Mouse (Mus musculus) MEL (cell line): ENCODE data around the gene Phf13. TPM values are rescaled to one million over a fixed set of nuclear protein-coding genes. Genes with fewer than 3 reads are reported as not detected.

Experiments
- DNase-seq: peaks from one replicate; pipeline ENCODE4 v3.0.0; 2011; ENCODE audit warnings: low read depth, low spot score
- H3K27ac ChIP-seq: 2 replicates; pipeline ENCODE4 v1.5.1; 2012; ENCODE audit warnings: low read depth, mild to moderate bottlenecking, control low read depth, low read length, moderate library complexity; ENCODE audit not compliant: control insufficient read depth
- H3K27me3 ChIP-seq, 2 experiments: fragments of 150-350 bp in 1 of 2; sonication (generic) in 1 of 2; 2 replicates each; pipeline ENCODE4 v1.6.1; 2012; ENCODE audit warnings: low read length in 2 of 2, mild to moderate bottlenecking in 2 of 2, improper control_type of control experiment in 1 of 2, moderate library complexity in 1 of 2; ENCODE audit not compliant: insufficient read depth in 2 of 2, control insufficient read depth in 1 of 2
- H3K36me3 ChIP-seq, 2 experiments: 2 replicates each; pipeline ENCODE4 v1.6.1; 2012 to 2014; ENCODE audit warnings: low read length in 2 of 2, improper control_type of control experiment in 1 of 2, inconsistent platforms in 1 of 2, mild to moderate bottlenecking in 1 of 2; ENCODE audit not compliant: insufficient read depth in 2 of 2, control insufficient read depth in 1 of 2
- H3K4me1 ChIP-seq, 2 experiments: fragments of 150-350 bp in 1 of 2; sonication (generic) in 1 of 2; 2 replicates each; pipeline ENCODE4 v1.6.1; 2012; ENCODE audit warnings: low read length in 2 of 2, improper control_type of control experiment in 1 of 2, mild to moderate bottlenecking in 1 of 2; ENCODE audit not compliant: insufficient read depth in 2 of 2, control insufficient read depth in 1 of 2
- H3K4me3 ChIP-seq, 2 experiments: fragments of 150-350 bp in 1 of 2; sonication (generic) in 1 of 2; 2 replicates each; pipeline ENCODE4 v1.5.1; 2012; ENCODE audit warnings: low read depth in 2 of 2, low read length in 2 of 2, mild to moderate bottlenecking in 2 of 2, moderate library complexity in 2 of 2, control low read depth in 1 of 2, improper control_type of control experiment in 1 of 2; ENCODE audit not compliant: control insufficient read depth in 1 of 2, insufficient read depth in 1 of 2
- H3K79me2 ChIP-seq: 2 replicates; pipeline ENCODE4 v1.6.1; 2012; ENCODE audit warnings: mild to moderate bottlenecking, low read length, moderate library complexity; ENCODE audit not compliant: control insufficient read depth, poor library complexity, insufficient read depth
- H3K9ac ChIP-seq: 2 replicates; pipeline ENCODE4 v1.6.1; 2012; ENCODE audit warnings: low read depth, mild to moderate bottlenecking, control low read depth, low read length, moderate library complexity; ENCODE audit not compliant: control insufficient read depth, poor library complexity, severe bottlenecking
- H3K9me3 ChIP-seq: fragments of 150-350 bp; sonication (generic); replicated peaks from 2 replicates; pipeline ENCODE4 v1.6.1; 2012; ENCODE audit warnings: mild to moderate bottlenecking, low read length, improper control_type of control experiment, moderate library complexity; ENCODE audit not compliant: insufficient read depth
- CHD2 ChIP-seq: IDR thresholded peaks from 2 replicates; pipeline ENCODE4 v1.6.1; 2011; ENCODE audit warnings: low read length, improper control_type of control experiment
- CTCF ChIP-seq, 3 experiments: IDR thresholded peaks in 2 of 3; conservative IDR thresholded peaks in 1 of 3; 2 replicates each; pipeline ENCODE4 v1.5.1; 2011 to 2012; ENCODE audit warnings: low read length in 3 of 3, low read depth in 2 of 3, mild to moderate bottlenecking in 2 of 3, improper control_type of control experiment in 1 of 3, inconsistent platforms in 1 of 3, mixed read lengths in 1 of 3, moderate library complexity in 1 of 3; ENCODE audit not compliant: control insufficient read depth in 1 of 3, insufficient read depth in 1 of 3, poor library complexity in 1 of 3, severe bottlenecking in 1 of 3
- E2F4 ChIP-seq: IDR thresholded peaks from 2 replicates; pipeline ENCODE4 v1.6.1; 2011; ENCODE audit warnings: low read depth, low read length, improper control_type of control experiment, borderline replicate concordance
- ELF1 ChIP-seq: IDR thresholded peaks from 2 replicates; pipeline ENCODE4 v1.6.1; 2014; ENCODE audit warnings: low read depth, mild to moderate bottlenecking, inconsistent platforms, low read length, improper control_type of control experiment, moderate library complexity
- EP300 ChIP-seq, 2 experiments: IDR thresholded peaks; 2 replicates each; pipeline ENCODE4 v1.6.1; 2011; ENCODE audit warnings: improper control_type of control experiment in 2 of 2, low read length in 2 of 2, low read depth in 1 of 2, mild to moderate bottlenecking in 1 of 2
- GABPA ChIP-seq: IDR thresholded peaks from 2 replicates; pipeline ENCODE4 v1.6.1; 2012; ENCODE audit warnings: low read depth, mild to moderate bottlenecking, inconsistent platforms, low read length, improper control_type of control experiment, moderate library complexity
- GATA1 ChIP-seq: IDR thresholded peaks from 2 replicates; pipeline ENCODE4 v1.6.1; 2011; ENCODE audit warnings: low read depth, low read length, improper control_type of control experiment
- KAT2A ChIP-seq: conservative IDR thresholded peaks from 2 replicates; pipeline ENCODE4 v1.6.1; 2012; ENCODE audit warnings: low read depth, low read length, improper control_type of control experiment, inconsistent platforms
- MAX ChIP-seq: IDR thresholded peaks from 2 replicates; pipeline ENCODE4 v1.6.1; 2011; ENCODE audit warnings: low read length, improper control_type of control experiment
- MEF2A ChIP-seq: IDR thresholded peaks from 2 replicates; pipeline ENCODE4 v1.6.1; 2014; ENCODE audit warnings: low read depth, mild to moderate bottlenecking, inconsistent platforms, low read length, improper control_type of control experiment; ENCODE audit not compliant: poor library complexity, insufficient replicate concordance, severe bottlenecking; ENCODE audit errors: extremely low read depth
- MXI1 ChIP-seq: IDR thresholded peaks from 2 replicates; pipeline ENCODE4 v1.6.1; 2011; ENCODE audit warnings: mild to moderate bottlenecking, low read depth, low read length, improper control_type of control experiment
- NELFE ChIP-seq: IDR thresholded peaks from 2 replicates; pipeline ENCODE4 v1.6.1; 2011; ENCODE audit warnings: low read depth, low read length, improper control_type of control experiment
- NRF1 ChIP-seq: IDR thresholded peaks from 2 replicates; pipeline ENCODE4 v1.6.1; 2014; ENCODE audit warnings: low read depth, mild to moderate bottlenecking, inconsistent platforms, low read length, improper control_type of control experiment, moderate library complexity; ENCODE audit not compliant: poor library complexity, insufficient read depth, severe bottlenecking
- POLR2A ChIP-seq, 2 experiments: IDR thresholded peaks; 2 replicates each; pipeline ENCODE4 v1.6.1; 2011 to 2012; ENCODE audit warnings: low read length in 2 of 2, mild to moderate bottlenecking in 2 of 2, control low read depth in 1 of 2, improper control_type of control experiment in 1 of 2, low read depth in 1 of 2, moderate library complexity in 1 of 2; ENCODE audit not compliant: control insufficient read depth in 1 of 2, insufficient read depth in 1 of 2, poor library complexity in 1 of 2
- POLR2AphosphoS2 ChIP-seq: IDR thresholded peaks from 2 replicates; pipeline ENCODE4 v1.6.1; 2011; ENCODE audit warnings: low read length, improper control_type of control experiment
- RAD21 ChIP-seq: IDR thresholded peaks from 2 replicates; pipeline ENCODE4 v1.6.1; 2011; ENCODE audit warnings: mild to moderate bottlenecking, low read depth, low read length, improper control_type of control experiment
- SIN3A ChIP-seq: IDR thresholded peaks from 2 replicates; pipeline ENCODE4 v1.6.1; 2012; ENCODE audit warnings: low read length, improper control_type of control experiment, inconsistent platforms
- SMC3 ChIP-seq: IDR thresholded peaks from 2 replicates; pipeline ENCODE4 v1.6.1; 2011; ENCODE audit warnings: low read depth, low read length, improper control_type of control experiment
- TAL1 ChIP-seq: IDR thresholded peaks from 2 replicates; pipeline ENCODE4 v1.6.1; 2012; ENCODE audit warnings: mild to moderate bottlenecking, inconsistent platforms, low read length, moderate library complexity, mixed read lengths
- TCF12 ChIP-seq: IDR thresholded peaks from 2 replicates; pipeline ENCODE4 v1.6.1; 2014; ENCODE audit warnings: low read depth, mild to moderate bottlenecking, inconsistent platforms, low read length, improper control_type of control experiment, moderate library complexity
- UBTF ChIP-seq: IDR thresholded peaks from 2 replicates; pipeline ENCODE4 v1.6.1; 2012; ENCODE audit warnings: low read depth, mild to moderate bottlenecking, inconsistent platforms, low read length, improper control_type of control experiment, moderate library complexity, borderline replicate concordance; ENCODE audit not compliant: insufficient read depth
- USF1 ChIP-seq: IDR thresholded peaks from 2 replicates; pipeline ENCODE4 v1.6.1; 2014; ENCODE audit warnings: low read depth, mild to moderate bottlenecking, inconsistent platforms, low read length, improper control_type of control experiment, moderate library complexity
- USF2 ChIP-seq, 2 experiments: IDR thresholded peaks; 2 replicates each; pipeline ENCODE4 v1.6.1; 2011 to 2012; ENCODE audit warnings: improper control_type of control experiment in 2 of 2, low read length in 2 of 2, borderline replicate concordance in 1 of 2, inconsistent platforms in 1 of 2, low read depth in 1 of 2, mild to moderate bottlenecking in 1 of 2; ENCODE audit not compliant: insufficient read depth in 1 of 2
- ZC3H11A ChIP-seq: IDR thresholded peaks from 2 replicates; pipeline ENCODE4 v1.6.1; 2012; ENCODE audit warnings: low read depth, mild to moderate bottlenecking, inconsistent platforms, low read length, improper control_type of control experiment
- ZKSCAN1 ChIP-seq: IDR thresholded peaks from 2 replicates; pipeline ENCODE4 v1.6.1; 2012; ENCODE audit warnings: low read depth, mild to moderate bottlenecking, inconsistent platforms, low read length, improper control_type of control experiment, moderate library complexity
- ZNF384 ChIP-seq: IDR thresholded peaks from 2 replicates; pipeline ENCODE4 v1.6.1; 2012; ENCODE audit warnings: low read depth, mild to moderate bottlenecking, inconsistent platforms, low read length, improper control_type of control experiment
- polyA plus RNA-seq, 2 experiments: library from polyadenylated mRNA; stranded (reverse) in 1 of 2; unstranded in 1 of 2; fragments of >175 nt in 1 of 2; fragments of >200 nt in 1 of 2; gene quantifications; 2 replicates each; pipeline versions ENCODE4 v1.2.1 to v1.2.4; 2012; ENCODE audit warnings: low replicate concordance in 2 of 2, low read depth in 1 of 2; ENCODE audit not compliant: insufficient read length in 2 of 2, insufficient read depth in 1 of 2, missing spikeins in 1 of 2
- total RNA-seq: library from RNA; depleted of rRNA; stranded (reverse); fragments of 300-350 nt; gene quantifications from 2 replicates; pipeline ENCODE4 v1.2.3, GENCODE M21; 2012

Gene Phf13
- total and polyA plus RNA-seq, 3 experiments, result 2.0 to 6.6 TPM; not detected in 1

DNA sequence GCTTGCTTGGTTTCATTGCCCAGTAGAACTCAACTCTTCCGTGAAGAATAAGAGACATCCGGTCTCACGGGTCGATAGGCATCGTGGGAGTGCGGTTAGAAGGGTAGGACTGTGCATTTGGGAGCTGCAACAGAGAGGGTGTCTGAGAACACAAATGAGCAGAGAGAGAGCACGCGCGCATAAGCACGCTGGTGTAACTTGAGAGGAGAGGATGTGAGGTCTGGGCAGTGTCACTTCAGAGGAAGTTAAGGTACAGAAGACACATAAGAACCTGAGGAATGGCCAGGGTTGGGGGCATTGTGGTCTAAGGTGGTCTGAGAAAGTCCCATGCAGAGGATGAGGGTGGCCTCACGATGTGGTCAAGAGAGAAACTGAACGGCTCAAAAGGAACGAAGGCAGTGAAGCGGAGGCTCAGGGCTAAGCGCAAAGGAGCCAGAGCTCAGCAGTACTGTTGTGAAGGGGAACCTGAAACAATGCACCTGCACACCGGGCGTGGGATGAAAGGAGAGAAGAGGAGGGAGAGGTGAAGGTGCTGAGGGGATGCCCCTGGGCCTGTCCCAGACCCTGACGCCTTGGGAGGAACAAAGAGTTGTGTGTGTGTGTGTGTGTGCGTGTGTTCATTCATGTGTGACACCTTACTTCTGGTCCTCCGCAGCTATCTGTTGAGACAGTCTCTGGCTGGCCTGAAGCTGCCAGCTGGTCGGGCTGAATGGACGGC lies 46.0 kb upstream of the Phf13 start:
- no peak overlapping the region for H3K4me3 ChIP-seq
- H3K9me3 ChIP-seq, result no peaks in the 10 kb centered on the region
- H3K36me3 ChIP-seq, result peaks cover 8 to 12% of the 10 kb centered on the region in 2 experiments
- peaks cover 51% of the 10 kb centered on the region for H3K79me2 ChIP-seq
- H3K9ac ChIP-seq, result no peak overlapping the region
- TF ChIP-seq POLR2AphosphoS2, result no peak
- TF ChIP-seq SIN3A, result no peak
- TF ChIP-seq KAT2A, result no peak
- TF ChIP-seq ZNF384, result no peak
- TF ChIP-seq USF1, result no peak
- no peak for TF ChIP-seq ZC3H11A
- TF ChIP-seq TAL1, result no peak
- TF ChIP-seq EP300 (IDR thresholded peaks at IDR 0.05; ENCODE audit: low read depth in 1 of 2, low read length in 2 of 2), result no peak
- no peak for TF ChIP-seq MXI1
- TF ChIP-seq GATA1, result no peak
- TF ChIP-seq NELFE, result no peak
- no peak for TF ChIP-seq RAD21
- TF ChIP-seq CTCF (IDR thresholded peaks at IDR 0.05 in 2 of 3, conservative IDR thresholded peaks at IDR 0.05 in 1 of 3; ENCODE audit: control insufficient read depth in 1 of 3, insufficient read depth in 1 of 3, low read depth in 2 of 3, low read length in 3 of 3, poor library complexity in 1 of 3, severe bottlenecking in 1 of 3), result no peak
- no peak for TF ChIP-seq E2F4
- no peak for TF ChIP-seq GABPA
- TF ChIP-seq MAX, result no peak
- TF ChIP-seq, all 39 proteins: peak for 0
- Histone ChIP-seq H3K4me1 (peaks cover 0 to 10% of the 10 kb centered on the region in 2 experiments; a peak in 2 of 4 replicates), H3K27ac (no peak overlapping the region), H3K27me3 (no peaks in the 10 kb centered on the region)
- no peak for DNase-seq

DNA sequence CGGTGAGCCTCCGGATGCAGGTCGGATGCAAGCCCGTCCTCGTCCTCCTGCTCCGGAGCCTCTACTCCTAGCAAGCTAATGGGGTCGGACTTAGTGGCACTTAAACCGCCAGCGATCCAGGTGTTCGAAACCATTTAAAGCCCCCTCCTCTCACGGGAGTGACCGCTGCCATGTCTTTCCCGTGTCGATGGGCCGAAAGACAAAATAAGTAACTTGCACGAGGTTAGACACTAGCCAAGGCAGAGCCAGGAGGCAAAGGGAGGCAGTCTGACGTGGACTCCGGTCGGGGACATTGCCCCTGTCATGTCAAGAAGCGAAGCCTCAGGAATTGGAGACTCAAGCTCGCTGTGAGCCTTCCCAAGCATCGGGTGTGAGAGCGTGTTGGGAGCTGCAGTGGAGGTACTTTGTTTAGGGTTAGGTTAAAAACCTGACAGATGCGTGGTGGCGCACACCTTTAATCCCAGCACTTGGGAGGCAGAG lies 43.8 kb upstream of the Phf13 start:
- H3K36me3 ChIP-seq, result peaks cover 8% of the 10 kb centered on the region in 2 experiments
- peak overlapping the region; percentile 99 for H3K9ac ChIP-seq
- peak; percentile 44 for DNase-seq
- peak overlapping the region; percentile 62 for H3K27ac ChIP-seq
- no peak for TF ChIP-seq MEF2A
- no peak for TF ChIP-seq USF2 (IDR thresholded peaks at IDR 0.05; ENCODE audit: borderline replicate concordance in 1 of 2, insufficient read depth in 1 of 2, low read depth in 1 of 2, low read length in 2 of 2)
- no peak for TF ChIP-seq ELF1
- TF ChIP-seq CTCF (IDR thresholded peaks at IDR 0.05 in 2 of 3, conservative IDR thresholded peaks at IDR 0.05 in 1 of 3; ENCODE audit: control insufficient read depth in 1 of 3, insufficient read depth in 1 of 3, low read depth in 2 of 3, low read length in 3 of 3, poor library complexity in 1 of 3, severe bottlenecking in 1 of 3), result no peak
- no peak for TF ChIP-seq TCF12
- TF ChIP-seq GATA1, result no peak
- TF ChIP-seq POLR2AphosphoS2, result no peak
- no peak for TF ChIP-seq SMC3
- no peak for TF ChIP-seq ZKSCAN1
- TF ChIP-seq GABPA, result no peak
- TF ChIP-seq CHD2, result no peak
- TF ChIP-seq NRF1, result no peak
- TF ChIP-seq MXI1, result no peak
- no peak for TF ChIP-seq POLR2A (IDR thresholded peaks at IDR 0.05; ENCODE audit: control insufficient read depth in 1 of 2, insufficient read depth in 1 of 2, low read depth in 1 of 2, low read length in 2 of 2, poor library complexity in 1 of 2)
- no peak for TF ChIP-seq UBTF
- peaks cover 48% of the 10 kb centered on the region for H3K79me2 ChIP-seq
- H3K4me1 ChIP-seq, result peaks cover 0 to 10% of the 10 kb centered on the region in 2 experiments; a peak in 2 of 4 replicates
- H3K4me3 ChIP-seq, result peak overlapping the region; percentile 86 to 95
- H3K9me3 ChIP-seq, result no peaks in the 10 kb centered on the region
- no peaks in the 10 kb centered on the region for H3K27me3 ChIP-seq
